Mouse (Mus musculus) G1E (cell line): ENCODE measurements around the gene Numa1. TPM values are rescaled to one million over a fixed set of nuclear protein-coding genes. Genes with fewer than 3 reads are reported as not detected.
A peak's percentile ranks its signal among the peaks of the same experiment; 100 is the strongest.
"Not testable (repeated sequence)": the region's sequence is repeated elsewhere in the genome, so short reads cannot be mapped to it uniquely, and the experiment has no call there.

Experiments used
- ATAC-seq: 2 replicates; pipeline ENCODE4 v1.8.0; 2016; ENCODE audit warnings: mild to moderate bottlenecking; ENCODE audit not compliant: insufficient number of reproducible peaks, poor library complexity, low FRiP score, severe bottlenecking; ENCODE audit errors: extremely low read depth
- DNase-seq: peaks from one replicate; pipeline ENCODE4 v3.0.0; 2012; ENCODE audit warnings: low spot score
- H3K27me3 ChIP-seq: 2 replicates; pipeline ENCODE4 v1.6.1; 2012; ENCODE audit warnings: mild to moderate bottlenecking, low read length, inconsistent platforms; ENCODE audit not compliant: insufficient read depth
- H3K36me3 ChIP-seq: replicated peaks from 2 replicates; pipeline ENCODE3; 2012; ENCODE audit warnings: mild to moderate bottlenecking, inconsistent platforms
- H3K4me1 ChIP-seq: 2 replicates; pipeline ENCODE4 v1.6.1; 2012; ENCODE audit warnings: low read depth, low read length, inconsistent platforms, mixed read lengths; ENCODE audit not compliant: insufficient read depth
- H3K4me3 ChIP-seq: 2 replicates; pipeline ENCODE4 v1.5.1; 2012; ENCODE audit warnings: low read depth, mild to moderate bottlenecking, inconsistent platforms, low read length, moderate library complexity, mixed read lengths
- H3K9me3 ChIP-seq: replicated peaks from 2 replicates; pipeline ENCODE4 v1.6.1; 2012; ENCODE audit warnings: inconsistent platforms
- CTCF ChIP-seq: IDR thresholded peaks from 2 replicates; pipeline ENCODE4 v1.5.1; 2012; ENCODE audit warnings: low read depth, low read length, inconsistent platforms, mixed read lengths
- GATA1 ChIP-seq: IDR thresholded peaks from 2 replicates; pipeline ENCODE4 v1.6.1; 2012; ENCODE audit warnings: borderline replicate concordance, low read length, inconsistent platforms, mixed read lengths
- GATA2 ChIP-seq: IDR thresholded peaks from 2 replicates; pipeline ENCODE4 v1.6.1; 2012; ENCODE audit warnings: low read depth, low read length, inconsistent platforms, borderline replicate concordance
- POLR2AphosphoS5 ChIP-seq: IDR thresholded peaks from 2 replicates; pipeline ENCODE4 v1.6.1; 2012; ENCODE audit warnings: low read depth, low read length, inconsistent platforms; ENCODE audit not compliant: insufficient replicate concordance
- TAL1 ChIP-seq: conservative IDR thresholded peaks from 2 replicates; pipeline ENCODE4 v1.6.1; 2012; ENCODE audit warnings: low read depth, low read length, inconsistent platforms, mixed read lengths
- polyA plus RNA-seq: library from polyadenylated mRNA; stranded (reverse); fragments of >175 nt; gene quantifications from 2 replicates; pipeline ENCODE4 v1.2.3, GENCODE M21; 2012
- total RNA-seq, 2 experiments: library from RNA; stranded (forward) in 1 of 2; stranded (reverse) in 1 of 2; fragments of 200-1000 nt in 1 of 2; fragments of >200 nt in 1 of 2; fragmentation: Nextera tagmentation in 1 of 2; gene quantifications; 2 replicates each; pipeline ENCODE4 v1.2.3; 2014 to 2017

The Numa1 gene
- total and polyA plus RNA-seq, 3 experiments, result 112 to 189 (median 125) TPM

GRCm38 (mm10) chr7:101933300-101933699 lies 611 bp upstream of the Numa1 start:
- TF ChIP-seq GATA2 (no peak), GATA1 (no peak), TAL1 (no peak), CTCF (no peak), POLR2AphosphoS5 (no peak)
- no peak for ATAC-seq
- Histone ChIP-seq H3K4me1 (peaks cover 21% of the 10 kb centered on the region), H3K36me3 (peaks cover 38% of the 10 kb centered on the region), H3K9me3 (no peaks in the 10 kb centered on the region), H3K27me3 (no peaks in the 10 kb centered on the region), H3K4me3 (peak overlapping the region; percentile 83)
- peak; percentile 21 for DNase-seq

- no peak for ATAC-seq
- Histone ChIP-seq H3K4me1 (peaks cover 26% of the 10 kb centered on the region), H3K27me3 (no peaks in the 10 kb centered on the region), H3K9me3 (no peaks in the 10 kb centered on the region), H3K36me3 (peaks cover 53% of the 10 kb centered on the region), H3K4me3 (no peak overlapping the region)
- TF ChIP-seq GATA1 (no peak), GATA2 (no peak), CTCF (no peak), POLR2AphosphoS5 (no peak), TAL1 (no peak)
- no peak for DNase-seq
Observed at GRCm38 (mm10) chr7:101935957-101936356, 2.0 kb downstream of the Numa1 start.

GRCm38 (mm10) chr7:101936996-101937395 lies 3.1 kb downstream of the Numa1 start:
- Histone ChIP-seq H3K4me3 (no peak overlapping the region), H3K9me3 (no peaks in the 10 kb centered on the region), H3K36me3 (peaks cover 47% of the 10 kb centered on the region), H3K27me3 (no peaks in the 10 kb centered on the region), H3K4me1 (peaks cover 31% of the 10 kb centered on the region)
- DNase-seq, result no peak
- ATAC-seq, result no peak
- no peak for TF ChIP-seq POLR2AphosphoS5
- TF ChIP-seq TAL1, result no peak
- TF ChIP-seq GATA2, result no peak
- TF ChIP-seq CTCF, result no peak
- no peak for TF ChIP-seq GATA1

- Histone ChIP-seq H3K4me3 (no peak overlapping the region), H3K9me3 (no peaks in the 10 kb centered on the region), H3K4me1 (peaks cover 27% of the 10 kb centered on the region), H3K36me3 (peaks cover 44% of the 10 kb centered on the region), H3K27me3 (no peaks in the 10 kb centered on the region)
- no peak for DNase-seq
- TF ChIP-seq CTCF, result no peak
- no peak for TF ChIP-seq TAL1
- no peak for TF ChIP-seq GATA2
- no peak for TF ChIP-seq GATA1
- no peak for TF ChIP-seq POLR2AphosphoS5
- ATAC-seq, result no peak
Observed at GRCm38 (mm10) chr7:101937569-101937968, 3.7 kb downstream of the Numa1 start.

- no peaks in the 10 kb centered on the region for H3K9me3 ChIP-seq
- no peaks in the 10 kb centered on the region for H3K27me3 ChIP-seq
- peaks cover 24% of the 10 kb centered on the region for H3K4me1 ChIP-seq
- H3K36me3 ChIP-seq, result peaks cover 44% of the 10 kb centered on the region
- no peak for ATAC-seq
- TF ChIP-seq GATA2, result no peak
- H3K4me3 ChIP-seq, result no peak overlapping the region
- DNase-seq, result no peak
Observed at GRCm38 (mm10) chr7:101938348-101938747, 4.4 kb downstream of the Numa1 start.

GRCm38 (mm10) chr7:101939758-101940157 lies 5.8 kb downstream of the Numa1 start:
- no peaks in the 10 kb centered on the region for H3K9me3 ChIP-seq
- DNase-seq (no peak), ATAC-seq (no peak)
- H3K27me3 ChIP-seq, result no peaks in the 10 kb centered on the region
- H3K4me3 ChIP-seq, result no peak overlapping the region
- peaks cover 23% of the 10 kb centered on the region for H3K4me1 ChIP-seq
- TF ChIP-seq POLR2AphosphoS5, result no peak
- no peak for TF ChIP-seq TAL1
- no peak for TF ChIP-seq GATA1
- no peak for TF ChIP-seq GATA2
- no peak for TF ChIP-seq CTCF
- peaks cover 44% of the 10 kb centered on the region for H3K36me3 ChIP-seq

GRCm38 (mm10) chr7:101949008-101949407 lies 15.1 kb downstream of the Numa1 start:
- DNase-seq, H3K27me3 ChIP-seq, H3K4me3 ChIP-seq, H3K9me3 ChIP-seq, ATAC-seq: not testable (repeated sequence)
- peaks cover 16% of the 10 kb centered on the region for H3K4me1 ChIP-seq
- peaks cover 21% of the 10 kb centered on the region for H3K36me3 ChIP-seq
